Mouse (Mus musculus) left cerebral cortex, postnatal 14 days (tissue): Measurements from ENCODE around the gene Soga1. TPM values are rescaled to one million over a fixed set of nuclear protein-coding genes. Genes with fewer than 3 reads are reported as not detected.

Experiments used
- DNase-seq, 2 experiments: peaks; one replicate each; pipeline ENCODE4 v3.0.0; 2021 to 2022; ENCODE audit warnings: low spot score in 2 of 2, mixed read lengths in 1 of 2
- intact Hi-C: fragments of 180-260 bp; cut with DNase I; formaldehyde crosslinking; loops from one replicate; pipeline ENCODE4 v1.15.1; 2025
- total RNA-seq, 2 experiments: library from RNA; stranded (reverse); gene quantifications; 2 replicates each; pipeline ENCODE4 v1.2.3; 2021

Gene Soga1
- total RNA-seq, 2 experiments from 2014 or later = 38.8 to 41.1 TPM

DNA sequence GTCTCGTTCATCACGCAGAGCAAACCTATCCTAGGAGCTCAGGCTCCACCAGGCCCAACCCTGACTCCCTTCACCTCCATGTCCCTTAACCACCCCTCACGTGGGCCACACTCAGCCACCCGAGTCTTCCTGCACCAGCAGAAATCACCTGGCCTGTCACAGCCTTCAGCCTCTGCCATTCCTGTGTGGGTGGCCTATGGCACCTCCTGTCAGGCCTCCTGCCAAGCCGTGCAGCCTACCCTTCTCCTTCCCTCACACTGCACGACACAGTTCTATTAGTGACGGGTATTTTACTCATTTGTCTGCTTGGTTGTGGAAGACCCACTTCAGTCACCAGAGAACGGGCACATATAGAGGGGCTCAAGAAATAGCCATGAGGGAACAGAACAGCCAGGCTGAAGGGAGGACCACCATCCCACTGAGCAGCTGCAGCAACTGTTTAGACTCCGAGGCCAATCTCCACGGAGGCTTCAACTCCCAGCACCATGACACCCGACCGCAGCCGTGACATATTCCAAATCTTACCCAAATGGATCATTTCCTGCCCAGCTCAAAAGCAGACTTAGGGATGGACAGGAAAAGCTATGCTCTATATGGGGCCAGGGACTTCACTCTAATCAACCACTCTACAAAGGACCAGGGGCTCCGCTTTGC lies 10.2 kb downstream of the Soga1 start:
- no peak for DNase-seq
- intact Hi-C loops = no loop called here

- intact Hi-C loops = no loop called here
- no peak for DNase-seq
Observed at GRCm38 (mm10) chr2:157066731-157067430, 12.2 kb downstream of the Soga1 start.

DNA sequence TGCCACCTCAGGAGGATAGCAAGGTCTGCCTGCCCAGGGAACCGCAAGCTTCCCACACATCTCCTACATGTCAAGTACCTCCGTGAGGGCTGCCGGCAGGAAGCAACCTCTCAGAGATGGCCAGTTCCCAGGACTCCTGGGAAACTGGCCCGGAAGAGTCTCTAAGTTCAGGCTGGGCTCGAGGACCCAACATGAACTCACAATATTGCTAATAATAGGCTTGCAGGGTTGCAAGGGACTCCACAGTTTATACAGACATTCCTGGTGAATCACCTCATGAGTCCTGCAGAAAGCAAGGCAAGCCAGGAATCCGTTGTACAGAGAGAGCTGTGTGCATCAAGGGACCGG lies 13.2 kb downstream of the Soga1 start:
- intact Hi-C loops = no loop called here

DNA sequence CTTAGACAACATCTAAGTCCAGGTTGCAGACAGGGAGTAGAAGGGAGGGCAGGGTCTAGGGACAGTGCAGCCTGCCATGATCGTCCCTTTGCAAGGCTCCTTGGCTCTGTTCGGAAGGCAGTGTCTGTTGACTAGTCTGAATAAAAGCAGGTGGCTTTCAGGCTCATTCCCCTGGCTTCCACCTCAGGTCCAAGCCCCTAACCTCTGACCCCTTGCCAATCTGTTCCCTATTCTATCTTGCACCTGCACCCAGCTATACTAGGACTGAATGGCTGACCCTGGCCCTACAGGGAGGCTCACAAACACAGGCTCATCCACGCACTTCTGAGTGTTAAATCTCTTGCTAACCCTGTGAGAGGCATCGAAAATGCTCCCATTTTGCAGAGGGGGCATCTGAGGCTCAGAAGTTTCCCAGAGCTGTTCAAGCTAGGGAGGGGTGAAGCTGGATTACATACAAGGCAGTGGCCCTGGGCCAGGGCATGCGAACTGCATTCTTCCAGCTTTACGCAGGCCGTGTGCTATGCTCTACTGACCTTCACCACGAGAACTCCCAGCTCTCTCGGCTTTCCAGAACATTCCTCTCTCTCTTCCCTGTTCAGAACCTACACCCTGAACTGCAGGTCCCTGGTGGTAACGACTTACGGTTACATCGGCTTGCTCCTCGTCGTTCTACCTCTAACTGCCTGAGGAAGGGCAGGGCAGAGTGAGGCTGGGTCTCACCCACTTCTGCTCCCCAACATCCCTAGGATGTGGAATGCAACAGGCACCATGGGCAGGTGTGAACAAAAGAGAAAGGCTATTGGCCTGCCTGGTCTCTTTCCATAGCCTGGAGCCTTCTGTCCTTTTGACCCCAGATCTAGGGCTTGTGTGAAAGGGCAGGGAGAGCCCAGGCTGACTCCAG lies 13.8 kb downstream of the Soga1 start:
- DNase-seq = no peak
- intact Hi-C loops = no loop called here

More for the DNA sequence above, 13.2 kb downstream of the Soga1 start:
- DNase-seq = no peak

DNA sequence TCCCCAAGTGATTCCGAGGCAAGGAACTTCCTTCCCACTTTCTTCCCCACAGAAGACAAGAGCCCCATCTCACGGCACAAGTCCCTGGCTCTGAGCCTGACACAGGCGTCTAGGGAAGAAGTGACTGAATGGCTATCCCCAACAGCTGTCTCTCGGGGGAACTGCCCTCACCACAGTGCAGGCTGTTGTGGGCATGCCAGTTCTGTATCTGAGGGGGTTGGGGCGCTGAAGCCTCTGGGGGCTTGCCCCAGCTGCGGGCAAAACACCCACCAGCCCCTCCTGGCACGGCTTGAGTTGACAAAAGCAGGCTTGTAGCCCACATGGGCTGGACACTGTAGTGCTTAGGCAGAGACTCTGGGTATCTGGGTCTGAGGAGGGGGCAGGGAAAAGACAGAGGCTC lies 14.9 kb downstream of the Soga1 start:
- intact Hi-C loops = no loop called here
- peak; percentile 55 to 71 for DNase-seq

- intact Hi-C loops = no loop called here
- peak in 1 of 2 experiments; percentile 60 for DNase-seq
Observed at GRCm38 (mm10) chr2:157063241-157063700, 15.8 kb downstream of the Soga1 start.

GRCm38 (mm10) chr2:157060557-157061305 lies 18.3 kb downstream of the Soga1 start:
- DNase-seq = no peak
- intact Hi-C loops = no loop called here

DNA sequence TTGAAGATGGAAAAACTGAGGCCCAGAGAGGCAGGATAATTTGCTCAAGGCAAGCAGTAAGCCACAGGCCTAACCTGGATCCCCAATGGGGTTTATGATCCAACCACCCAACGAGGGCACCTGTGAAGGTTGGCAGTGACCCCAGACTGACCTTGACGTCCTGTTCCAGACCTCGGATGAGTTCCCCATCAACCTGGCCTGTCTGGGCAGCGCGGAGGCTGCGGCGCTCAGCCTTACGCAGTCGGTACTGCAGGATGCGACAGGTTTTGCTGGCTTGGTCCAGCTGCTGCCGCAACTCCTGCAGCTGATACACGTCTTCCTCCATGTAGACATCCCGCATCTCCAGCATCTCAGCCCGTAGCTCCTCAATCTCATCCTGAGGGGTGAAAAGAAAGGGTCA lies 19.0 kb downstream of the Soga1 start:
- DNase-seq = no peak
- intact Hi-C loops = no loop called here

DNA sequence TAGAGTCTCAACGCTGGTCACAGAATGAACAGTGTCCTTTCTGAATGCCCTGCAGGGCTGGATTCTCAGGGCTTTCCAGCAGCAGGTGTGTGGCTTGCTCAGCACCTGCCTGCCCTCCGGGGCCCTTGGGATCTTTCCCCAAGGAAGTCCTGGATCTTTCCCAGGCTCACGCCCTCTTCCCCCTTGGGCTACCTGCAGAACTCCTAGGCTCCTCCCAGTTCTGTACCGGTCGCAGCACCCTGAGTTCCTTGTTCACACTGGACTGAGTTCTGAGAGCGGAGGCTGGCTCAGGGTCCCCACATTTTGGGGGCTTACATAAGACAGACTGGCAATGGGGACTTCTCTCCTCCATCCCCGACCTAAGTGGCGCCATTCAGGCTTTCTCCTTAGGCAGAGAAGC lies 19.9 kb downstream of the Soga1 start:
- DNase-seq = no peak
- intact Hi-C loops = no loop called here

- intact Hi-C loops = no loop called here
- DNase-seq = peak; percentile 80 to 91
Observed at GRCm38 (mm10) chr2:157058342-157058998, 20.6 kb downstream of the Soga1 start.

DNA sequence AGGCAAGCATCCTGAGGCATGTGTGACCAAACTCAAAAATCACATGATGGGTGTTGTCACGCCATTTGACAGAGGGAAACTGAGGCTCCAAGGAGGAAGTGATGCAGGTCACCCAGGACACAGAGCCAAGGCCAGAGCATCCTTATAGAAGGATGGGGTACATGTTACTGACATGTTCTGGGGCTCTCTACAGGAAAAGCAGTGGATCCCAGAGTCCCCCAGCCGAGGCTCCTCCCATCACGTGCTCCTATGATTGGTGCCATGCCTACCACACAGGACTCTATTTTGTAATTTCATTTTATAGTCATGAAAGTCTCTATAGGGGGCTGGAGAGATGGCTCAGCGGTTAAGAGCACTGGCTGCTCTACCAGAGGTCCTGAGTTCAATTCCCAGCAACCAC lies 21.3 kb downstream of the Soga1 start:
- DNase-seq = no peak
- intact Hi-C loops = no loop called here

DNA sequence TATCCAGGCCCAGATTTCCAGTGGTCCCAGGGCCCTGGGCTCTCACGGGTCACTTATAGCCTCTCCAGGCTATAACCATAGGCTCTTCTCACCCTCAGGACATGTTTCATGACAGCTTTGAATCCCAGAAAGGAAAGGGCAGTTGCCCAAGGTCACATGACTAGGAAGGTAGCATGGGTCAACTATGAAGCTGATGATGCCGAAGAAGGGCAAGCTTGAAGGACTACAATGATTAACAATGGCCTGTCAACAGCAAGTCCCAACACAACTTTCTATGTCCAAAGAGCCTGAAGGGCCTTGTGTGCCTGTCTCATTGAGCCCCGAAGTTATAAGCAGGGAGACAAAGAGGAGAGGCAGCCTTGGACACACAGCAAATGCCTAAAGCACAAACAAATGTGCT lies 21.9 kb downstream of the Soga1 start:
- no peak for DNase-seq
- intact Hi-C loops = no loop called here

DNA sequence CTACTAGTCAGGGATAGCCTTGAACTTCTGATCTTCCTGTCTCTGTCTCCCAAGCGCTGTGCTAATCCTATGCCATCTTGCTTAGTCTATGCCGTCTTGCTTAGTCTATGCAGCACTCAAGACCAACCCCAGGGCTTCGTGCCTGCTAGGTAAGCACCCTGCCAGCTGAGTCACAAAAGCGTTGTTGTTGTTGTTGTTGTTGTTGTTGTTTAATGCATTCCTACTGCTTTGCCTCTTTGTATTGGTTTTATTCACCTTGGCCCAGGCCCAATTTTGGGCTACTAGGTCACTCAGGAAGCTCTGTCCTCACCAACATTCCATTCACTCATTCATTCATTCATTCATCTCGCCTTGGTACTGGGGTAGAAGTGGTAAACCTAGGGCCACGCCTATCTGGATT lies 23.3 kb downstream of the Soga1 start:
- DNase-seq = no peak
- intact Hi-C loops = no loop called here

- intact Hi-C loops = loop anchor here (5.0 kb wide), 1 partner anchor 37 kb away; no protein-coding TSS in a partner anchor
- DNase-seq = peak in 1 of 2 experiments; percentile 53
Observed at GRCm38 (mm10) chr2:157054816-157055215, 24.2 kb downstream of the Soga1 start.

DNA sequence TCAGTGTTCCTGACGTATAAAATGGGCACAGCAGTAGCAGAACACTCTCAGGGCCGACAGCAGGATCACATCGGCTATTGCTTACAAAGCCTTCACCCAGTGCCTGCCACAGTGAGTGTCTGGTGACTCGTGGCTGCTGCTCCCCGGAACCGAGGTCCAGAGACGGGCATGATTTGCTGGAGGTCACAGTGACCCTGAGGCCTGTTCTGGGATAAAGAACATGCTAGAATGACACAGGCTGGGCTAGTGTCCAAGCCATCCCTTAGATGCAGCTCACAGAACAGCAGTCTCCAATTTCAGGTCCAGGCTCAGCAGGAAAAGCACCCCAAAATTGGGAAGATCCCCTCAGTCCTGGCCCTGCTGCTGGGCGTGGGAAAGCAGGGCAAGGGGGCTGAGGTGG lies 24.8 kb downstream of the Soga1 start:
- DNase-seq = no peak
- intact Hi-C loops = loop anchor here (5.0 kb wide), 1 partner anchor 38 kb away; no protein-coding TSS in a partner anchor

- no peak for DNase-seq
- intact Hi-C loops = loop anchor here (5.0 kb wide), 1 partner anchor 39 kb away; no protein-coding TSS in a partner anchor
Observed at GRCm38 (mm10) chr2:157053787-157054186, 25.3 kb downstream of the Soga1 start.

DNA sequence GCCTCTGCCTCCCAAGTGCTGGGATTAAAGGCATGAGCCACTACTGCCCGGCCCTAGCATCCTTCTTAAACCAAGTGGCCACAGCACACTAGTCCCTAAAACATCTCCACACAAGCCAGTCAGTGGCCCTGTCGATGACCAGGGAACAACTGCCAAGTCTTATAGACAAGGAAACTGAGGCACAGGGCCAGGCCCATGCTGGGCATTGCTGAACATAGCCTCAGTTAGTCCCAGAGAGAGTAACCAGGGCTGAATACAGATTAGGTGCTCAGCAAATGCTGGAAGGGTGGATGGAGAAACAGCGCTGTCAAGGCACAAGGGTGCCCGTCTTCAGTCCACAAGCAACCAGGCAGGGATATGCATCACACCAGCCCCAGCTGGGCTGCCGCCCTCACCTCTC lies 25.9 kb downstream of the Soga1 start:
- intact Hi-C loops = loop anchor here (5.0 kb wide), 1 partner anchor 39 kb away; no protein-coding TSS in a partner anchor
- DNase-seq = no peak

DNA sequence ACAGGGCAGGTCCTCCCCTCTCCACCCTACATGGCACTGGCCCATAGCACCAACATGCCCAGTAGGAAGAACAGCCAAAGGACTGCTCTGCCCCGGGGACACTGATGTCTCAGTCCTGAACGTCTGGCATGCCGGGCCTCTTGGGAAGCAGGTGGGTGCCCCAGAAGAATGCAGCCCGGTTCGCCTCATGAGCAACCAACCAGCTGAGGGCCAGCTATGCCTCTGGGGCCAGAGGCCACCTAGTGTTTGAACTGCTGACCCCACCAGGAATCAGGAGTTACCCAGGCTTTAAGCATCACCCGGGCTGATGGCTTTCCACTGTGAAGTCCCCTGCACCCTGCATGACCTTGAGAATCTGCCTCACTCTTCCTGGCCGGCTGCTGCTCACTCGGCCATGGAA lies 26.6 kb downstream of the Soga1 start:
- DNase-seq = no peak
- intact Hi-C loops = loop anchor here (5.0 kb wide), 1 partner anchor 40 kb away; no protein-coding TSS in a partner anchor

GRCm38 (mm10) chr2:157049831-157050243 lies 29.2 kb downstream of the Soga1 start:
- DNase-seq = peak; percentile 68 to 89

More at GRCm38 (mm10) chr2:157049831-157050243, 29.2 kb downstream of the Soga1 start:
- intact Hi-C loops = loop anchor here (5.0 kb wide), 1 partner anchor 42 kb away; no protein-coding TSS in a partner anchor
